Mouse (Mus musculus): ENCODE results near the gene Dnajb14.
"Not testable (repeated sequence)": the region's sequence is repeated elsewhere in the genome, so short reads cannot be mapped to it uniquely, and the experiment has no call there.

Gene Dnajb14

DNA sequence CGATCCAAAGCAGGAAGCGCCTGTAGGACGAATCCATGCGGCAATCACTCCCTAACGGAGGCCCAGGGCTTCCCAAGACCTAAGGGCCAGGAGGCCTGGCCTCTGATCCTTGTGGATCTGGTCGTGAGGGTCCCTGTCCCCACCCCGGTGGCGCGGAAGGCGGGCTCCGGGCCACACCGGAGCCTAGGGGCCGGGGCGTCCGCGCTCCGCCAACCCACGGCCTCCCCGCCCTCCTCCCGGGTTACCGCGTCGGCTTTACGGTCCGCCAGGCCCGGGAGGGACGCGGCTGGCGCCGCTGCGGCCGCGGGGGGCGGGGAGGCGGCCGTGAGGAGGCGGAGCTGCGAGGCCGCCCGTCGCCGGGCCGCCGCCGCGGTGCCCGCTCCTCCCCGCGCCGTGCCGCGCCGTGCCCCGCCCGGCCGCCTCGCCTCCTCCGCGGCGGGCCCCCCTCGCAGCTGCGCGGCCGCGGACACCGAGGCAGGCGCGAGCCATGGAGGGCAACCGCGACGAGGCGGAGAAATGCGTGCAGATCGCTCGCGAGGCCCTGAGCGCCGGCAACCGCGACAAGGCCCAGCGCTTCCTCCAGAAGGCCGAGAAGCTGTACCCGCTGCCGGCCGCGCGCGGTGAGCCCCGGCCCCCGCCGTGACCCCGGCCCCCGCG lies at the start of gene Dnajb14:
TSS of gene Dnajb14 (plus strand) at position 239 of the 657 bp plus-strand sequence.
- peak; percentile 70 for DNase-seq (ENCODE audit: low read depth, low spot score)

DNA sequence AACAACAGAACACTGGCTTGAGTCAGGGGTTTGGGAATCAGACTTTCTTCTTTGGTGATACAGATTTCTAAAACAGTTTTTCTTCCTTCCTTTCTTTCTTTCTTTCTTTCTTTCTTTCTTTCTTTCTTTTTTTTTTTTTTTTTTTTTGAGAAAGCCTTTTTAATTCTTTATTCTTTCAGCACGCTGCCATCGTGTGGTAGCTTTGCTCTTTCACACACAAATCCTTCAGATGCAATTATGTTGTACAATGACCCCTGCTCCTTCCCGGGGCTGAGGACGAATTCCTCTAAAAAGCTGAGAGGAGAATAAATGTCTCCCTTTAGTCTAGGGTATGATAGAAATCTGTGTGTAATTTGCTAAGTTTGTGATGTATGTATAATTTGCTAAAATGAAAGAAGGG lies 48.8 kb upstream of the Dnajb14 start:
- DNase-seq (ENCODE audit: low read depth, low spot score): peak; percentile 17

DNA sequence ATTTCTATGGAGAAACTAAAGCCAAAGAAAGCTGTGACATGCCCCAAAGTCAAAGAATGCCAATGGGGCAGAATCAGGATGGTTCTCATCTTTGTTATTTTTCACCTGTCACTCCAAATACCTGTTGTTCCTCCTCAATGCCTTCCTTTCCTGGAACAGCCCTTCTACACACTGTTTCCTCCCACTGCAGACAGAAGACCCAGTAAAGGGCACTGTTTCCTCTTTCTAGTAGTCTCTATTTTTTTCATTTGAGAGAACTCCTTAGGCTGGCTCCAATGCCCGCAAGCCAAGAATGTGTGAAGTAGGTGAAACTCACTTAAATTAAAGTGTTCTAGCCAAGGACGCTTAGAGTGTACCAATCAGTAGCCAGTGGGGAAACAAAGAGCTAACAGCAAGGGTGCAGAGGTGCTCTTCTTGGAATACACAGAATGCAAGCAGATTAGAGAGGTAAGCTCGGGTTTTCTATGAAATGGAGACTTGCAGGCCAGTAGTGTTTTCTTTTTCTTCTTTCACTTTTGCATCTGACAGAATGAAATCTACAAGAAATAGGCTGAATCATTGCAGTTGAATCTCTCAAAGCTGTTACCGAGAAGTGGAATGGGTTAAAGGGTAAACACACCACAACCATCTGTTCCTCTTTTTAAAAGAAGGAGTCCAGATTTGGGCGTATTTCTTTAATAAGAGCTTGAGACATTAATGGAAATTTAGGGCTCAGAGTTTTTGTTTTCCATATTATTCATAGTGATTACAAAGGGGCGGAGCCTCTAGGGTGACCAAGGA lies 46.6 kb upstream of the Dnajb14 start:
- no peak for DNase-seq (ENCODE audit: low read depth, low spot score)

DNA sequence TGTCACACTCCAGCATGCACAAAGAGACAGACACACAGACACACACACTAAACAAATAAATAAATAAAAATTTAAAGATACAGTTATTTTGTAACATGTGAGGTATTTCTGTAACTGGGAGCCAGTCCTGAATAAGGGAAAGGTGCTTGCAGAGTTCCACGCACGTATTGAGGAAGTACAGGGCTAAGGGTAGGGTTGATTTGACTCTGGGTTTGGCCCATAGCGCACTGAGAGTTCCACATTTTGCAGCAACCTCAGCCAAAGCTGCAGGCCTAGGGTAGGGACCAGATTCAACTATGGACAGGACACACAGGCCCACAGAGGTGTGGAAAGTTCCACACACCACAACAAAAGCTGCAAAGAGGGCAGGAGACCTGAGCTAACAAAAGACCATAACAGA lies 44.2 kb upstream of the Dnajb14 start:
- no peak for DNase-seq (ENCODE audit: low read depth, low spot score)

DNA sequence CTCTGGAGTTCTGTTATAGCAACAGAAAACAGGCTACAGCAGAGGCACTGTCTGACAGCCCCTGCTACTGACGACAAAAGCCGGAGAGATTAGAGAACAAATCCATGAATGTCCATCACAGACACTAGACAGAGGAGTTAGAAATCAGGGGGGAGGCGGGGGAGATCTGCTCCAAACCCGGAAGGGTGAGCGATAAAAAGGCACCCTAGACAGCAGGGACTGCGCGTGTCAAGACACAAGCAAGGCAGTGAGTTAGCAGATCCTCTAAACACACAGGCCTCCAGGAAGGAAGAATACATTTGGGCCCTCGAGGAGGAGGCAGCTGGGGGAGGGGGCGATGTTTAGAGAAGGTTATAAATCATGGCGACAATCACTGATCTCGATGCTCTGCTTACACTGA lies 39.8 kb upstream of the Dnajb14 start:
- DNase-seq (ENCODE audit: low read depth, low spot score): peak; percentile 51

DNA sequence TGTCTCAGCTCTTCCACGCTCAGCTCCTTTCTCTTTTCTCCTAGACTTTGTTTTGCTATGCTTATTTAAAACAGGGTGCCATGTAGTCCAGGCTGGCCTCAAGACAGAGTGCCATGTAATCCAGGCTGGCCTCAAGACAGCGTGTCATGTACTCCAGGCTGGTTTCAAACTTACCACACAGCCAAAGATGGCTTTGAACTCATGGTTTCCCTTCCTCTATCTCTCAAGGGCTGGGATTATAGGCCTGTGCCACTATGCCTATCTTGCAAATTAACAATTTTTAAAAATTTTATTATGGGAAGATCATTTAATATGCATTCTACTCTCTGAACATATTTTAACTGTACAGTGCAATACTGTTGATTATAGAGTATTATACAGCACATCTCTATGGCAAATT lies 36.3 kb upstream of the Dnajb14 start:
- no peak for DNase-seq (ENCODE audit: low read depth, low spot score)

DNA sequence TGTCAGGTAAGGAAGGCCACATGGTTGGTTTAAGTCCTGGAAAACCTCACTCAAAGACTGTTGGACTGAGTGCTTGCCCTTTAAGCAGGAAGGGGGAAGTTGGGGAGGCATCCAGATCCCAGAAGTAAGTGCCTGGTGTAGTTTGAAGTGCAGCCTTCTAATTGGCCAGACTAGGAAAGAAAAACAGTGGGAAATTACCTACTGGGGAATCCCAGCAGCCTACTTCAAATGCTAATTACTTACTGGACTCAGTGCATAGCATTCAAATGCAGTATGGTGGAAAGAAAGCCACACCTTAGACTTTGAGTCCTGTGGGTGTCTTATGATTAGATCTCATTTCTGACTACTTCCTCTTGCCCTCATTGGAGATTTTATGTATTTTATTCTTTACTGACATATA lies 34.3 kb upstream of the Dnajb14 start:
- no peak for DNase-seq (ENCODE audit: low read depth, low spot score)

DNA sequence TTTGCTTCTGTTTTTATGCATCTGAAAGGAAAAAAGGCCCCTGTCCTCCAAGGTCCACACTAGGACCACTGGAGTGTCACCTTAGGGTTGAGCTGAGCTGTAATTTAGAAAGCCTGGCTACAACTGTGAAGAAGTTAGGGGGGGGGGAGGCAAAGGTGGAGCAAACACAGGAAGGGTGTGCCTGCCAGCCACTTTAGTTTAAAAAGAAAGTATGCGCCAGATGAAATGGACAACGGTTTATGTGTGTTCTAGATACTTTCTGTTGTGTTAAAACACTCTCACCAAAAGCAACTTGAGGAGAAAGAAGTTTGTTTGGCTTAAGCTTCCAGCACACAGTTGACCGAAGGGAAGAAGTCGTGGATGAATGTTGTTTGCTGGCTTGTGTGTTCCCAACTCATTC lies 33.8 kb upstream of the Dnajb14 start:
- DNase-seq (ENCODE audit: low read depth, low spot score): no peak

DNA sequence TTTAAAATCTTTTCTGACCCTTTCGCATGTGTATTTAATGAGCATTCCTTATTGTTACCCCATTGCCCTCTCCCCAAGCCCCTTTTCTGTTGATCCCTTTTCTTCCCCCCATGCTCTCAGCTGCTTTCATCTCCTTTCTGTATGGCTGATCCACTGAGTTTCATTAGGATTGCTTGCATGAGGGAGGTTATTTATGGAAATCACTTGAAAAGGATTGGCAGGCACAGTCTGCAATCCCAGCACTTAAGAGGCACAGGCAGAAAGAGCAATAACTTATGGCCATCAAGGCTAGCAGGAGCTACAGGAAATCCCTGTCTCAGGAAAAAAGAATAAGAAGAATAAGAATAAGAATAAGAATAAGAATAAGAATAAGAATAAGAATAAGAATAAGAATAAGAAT lies 30.9 kb upstream of the Dnajb14 start:
- DNase-seq (ENCODE audit: low read depth, low spot score): no peak

DNA sequence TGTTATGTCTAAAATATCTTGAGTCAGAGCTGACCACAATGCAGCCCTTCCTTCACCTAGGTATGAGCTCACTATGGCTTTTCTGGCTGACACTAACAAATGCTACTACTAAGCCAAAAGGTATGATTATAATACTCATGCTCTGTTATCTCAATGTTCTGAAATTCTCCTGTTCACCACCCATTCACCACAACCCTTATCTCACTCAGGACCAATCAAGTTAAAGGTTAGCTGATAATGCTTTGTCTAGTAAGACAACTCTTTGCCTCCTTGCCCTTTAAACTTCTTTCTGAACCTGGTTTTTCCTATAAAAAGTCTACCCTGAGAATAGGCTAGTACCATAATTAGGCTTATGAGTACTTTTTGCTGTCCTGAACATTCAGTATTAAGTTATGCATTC lies 29.3 kb upstream of the Dnajb14 start:
- DNase-seq (ENCODE audit: low read depth, low spot score): no peak

DNA sequence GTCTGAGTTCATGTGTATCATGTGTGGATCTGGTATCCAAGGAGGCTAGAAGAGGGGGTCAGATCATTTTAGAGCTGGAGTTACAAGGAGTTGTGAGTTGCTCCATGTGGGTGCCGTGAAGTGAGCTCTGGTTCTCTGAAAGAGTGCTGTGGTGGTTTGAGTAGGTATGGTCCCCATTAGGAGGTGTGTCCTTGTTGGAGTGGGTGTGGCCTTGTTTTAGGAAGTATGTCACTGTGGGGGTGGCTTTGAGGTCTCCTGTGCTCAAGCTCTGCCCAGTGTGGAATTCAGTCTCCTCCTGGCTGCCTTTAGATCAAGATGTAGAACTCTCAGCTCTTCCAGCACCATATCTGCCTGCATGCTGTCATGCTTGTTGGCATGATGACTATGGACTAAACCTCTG lies 24.5 kb upstream of the Dnajb14 start:
- DNase-seq (ENCODE audit: low read depth, low spot score): no peak

DNA sequence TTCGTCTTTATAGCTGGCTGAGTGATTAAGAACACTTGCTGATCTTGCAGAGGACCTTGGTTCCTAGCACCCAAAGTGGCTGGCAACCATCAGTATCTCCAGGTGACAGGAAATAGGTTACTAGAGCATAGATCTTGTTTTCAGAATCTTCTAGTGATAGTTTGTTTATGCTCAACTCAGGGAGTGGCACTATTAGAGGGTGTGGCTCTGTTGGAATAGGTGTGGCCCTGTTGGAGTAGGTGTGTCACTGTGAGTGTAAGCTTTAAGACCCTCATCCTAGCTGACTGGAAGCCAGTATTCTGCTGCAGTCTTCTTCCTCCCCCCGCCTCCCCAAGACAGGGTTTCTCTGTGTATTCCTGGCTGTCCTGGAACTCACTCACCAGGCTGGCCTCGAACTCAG lies 23.2 kb upstream of the Dnajb14 start:
- no peak for DNase-seq (ENCODE audit: low read depth, low spot score)

DNA sequence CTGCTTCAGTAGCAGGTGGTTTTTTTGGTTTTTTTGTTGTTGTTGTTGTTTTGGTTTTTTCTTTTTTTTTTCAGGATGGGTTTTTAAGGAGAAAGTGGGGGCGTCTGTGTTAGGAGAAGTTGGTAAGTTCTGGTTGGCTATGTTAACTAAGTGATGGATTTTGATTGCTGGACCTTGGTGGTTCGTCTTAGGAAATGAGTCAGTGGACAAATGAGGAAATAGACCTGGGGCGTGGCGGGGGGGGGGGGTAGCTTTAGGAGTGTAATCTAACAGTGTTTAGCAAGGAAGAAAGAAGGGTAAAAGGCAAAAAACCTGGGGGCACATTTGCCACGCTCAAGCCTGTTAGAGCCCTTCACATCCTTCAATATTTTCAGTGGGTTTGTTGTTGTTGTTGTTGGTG lies 20.9 kb upstream of the Dnajb14 start:
- DNase-seq (ENCODE audit: low read depth, low spot score): no peak

DNA sequence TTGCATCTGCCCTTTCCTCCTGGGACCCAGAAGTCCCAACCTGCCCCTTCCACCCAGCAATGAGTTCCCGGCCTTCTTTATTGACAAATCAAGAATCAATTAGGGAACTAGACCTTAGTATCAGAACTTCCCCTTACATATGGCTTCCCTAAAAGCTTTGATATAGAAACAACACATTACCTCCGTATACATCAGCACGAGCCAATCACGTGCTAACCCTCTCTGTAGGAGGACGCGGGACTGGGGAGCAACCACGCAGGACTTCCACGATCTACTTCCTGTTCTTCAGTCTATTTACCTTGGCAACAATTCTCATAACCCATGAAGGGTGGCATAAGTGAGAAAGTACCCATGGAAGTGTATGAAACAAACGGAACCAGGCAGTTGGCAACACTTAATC lies 19.1 kb upstream of the Dnajb14 start:
- DNase-seq (ENCODE audit: low read depth, low spot score): no peak

DNA sequence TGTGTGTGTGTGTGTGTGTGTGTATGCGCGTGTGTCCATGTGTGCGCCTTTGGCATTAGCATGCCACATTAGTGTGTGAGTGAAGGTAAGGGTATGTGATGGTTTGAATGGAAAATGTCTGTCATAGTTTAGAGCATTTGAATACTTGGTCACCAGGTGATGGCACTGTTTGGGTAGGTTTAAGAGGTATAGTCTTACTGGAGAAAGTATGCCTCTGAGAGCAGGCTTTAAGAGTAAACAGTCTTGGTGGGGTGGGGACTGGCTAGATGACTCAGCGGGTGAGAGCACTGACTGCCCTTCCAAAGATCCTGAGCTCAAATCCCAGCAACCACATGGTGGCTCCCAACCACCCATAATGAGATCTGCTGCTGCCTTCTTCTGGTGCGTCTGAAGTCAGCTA lies 17.8 kb upstream of the Dnajb14 start:
- no peak for DNase-seq (ENCODE audit: low read depth, low spot score)

DNA sequence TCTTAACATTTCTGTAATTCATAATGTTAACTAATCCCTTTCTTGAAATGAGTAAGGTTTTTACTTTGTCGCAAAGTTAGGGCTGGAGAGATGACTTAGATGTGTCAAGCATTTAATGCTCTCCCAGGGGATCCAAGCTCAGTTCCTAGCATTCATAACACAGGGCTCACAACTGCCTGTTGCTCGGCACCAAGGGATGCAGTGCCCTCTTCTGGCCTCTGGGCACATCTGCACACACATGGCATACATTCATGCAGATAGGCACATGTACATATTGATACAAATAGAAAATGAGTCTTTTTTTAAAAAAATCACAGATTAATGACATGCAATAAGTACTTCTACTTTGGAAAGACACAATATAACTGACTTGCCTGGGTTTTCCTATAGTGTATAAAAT lies 16.3 kb upstream of the Dnajb14 start:
- no peak for DNase-seq (ENCODE audit: low read depth, low spot score)

DNA sequence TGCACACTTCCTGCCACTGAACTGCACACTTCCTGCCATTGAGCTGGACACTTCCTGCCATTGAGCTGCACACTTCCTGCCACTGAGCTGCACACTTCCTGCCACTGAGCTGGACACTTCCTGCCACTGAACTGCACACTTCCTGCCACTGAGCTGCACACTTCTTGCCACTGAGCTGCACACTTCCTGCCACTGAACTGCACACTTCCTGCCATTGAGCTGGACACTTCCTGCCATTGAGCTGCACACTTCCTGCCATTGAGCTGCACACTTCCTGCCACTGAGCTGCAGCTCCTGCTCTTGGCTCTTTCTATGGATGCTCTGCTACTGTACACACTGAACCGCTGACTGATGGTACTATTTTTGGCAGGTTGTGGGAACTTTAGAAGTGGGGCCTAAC lies 14.5 kb upstream of the Dnajb14 start:
- DNase-seq (ENCODE audit: low read depth, low spot score): not testable (repeated sequence)

DNA sequence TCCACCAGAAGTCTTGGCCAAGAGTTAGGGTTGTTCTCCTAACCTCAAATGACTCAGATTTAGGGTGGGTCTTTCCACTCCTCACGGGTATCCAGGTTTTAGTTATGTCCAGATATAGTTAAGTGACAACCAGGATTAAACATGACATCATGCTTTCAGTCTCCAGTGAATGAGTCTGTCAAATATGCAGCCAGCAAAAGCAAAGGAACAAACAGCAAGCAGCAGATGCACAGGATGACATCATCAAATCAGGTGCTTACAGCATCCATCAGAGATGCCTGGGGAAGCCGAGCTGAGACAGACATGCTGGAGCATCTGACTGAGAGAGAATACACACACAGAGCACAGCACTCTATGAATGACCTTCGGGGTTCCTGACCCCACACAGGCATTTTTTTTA lies 12.1 kb upstream of the Dnajb14 start:
- no peak for DNase-seq (ENCODE audit: low read depth, low spot score)

DNA sequence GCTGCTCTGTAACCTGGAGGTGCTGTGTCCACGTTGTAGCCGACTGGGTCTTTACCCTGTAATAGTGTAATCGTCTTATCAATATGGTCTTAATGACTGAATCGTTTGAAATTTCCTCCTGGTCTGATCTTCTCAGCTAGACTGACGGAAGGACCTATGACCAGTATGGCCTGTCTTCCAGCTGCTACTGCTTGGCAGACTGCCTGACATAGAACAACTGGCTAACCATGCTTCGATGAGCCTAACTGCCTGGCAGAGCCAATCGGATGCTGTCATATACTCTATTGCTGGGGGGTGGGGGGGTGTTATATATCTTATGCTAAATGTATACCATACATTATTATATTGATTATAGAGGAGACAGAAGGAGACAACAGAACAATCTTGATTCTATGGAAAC lies 11.4 kb upstream of the Dnajb14 start:
- no peak for DNase-seq (ENCODE audit: low read depth, low spot score)

DNA sequence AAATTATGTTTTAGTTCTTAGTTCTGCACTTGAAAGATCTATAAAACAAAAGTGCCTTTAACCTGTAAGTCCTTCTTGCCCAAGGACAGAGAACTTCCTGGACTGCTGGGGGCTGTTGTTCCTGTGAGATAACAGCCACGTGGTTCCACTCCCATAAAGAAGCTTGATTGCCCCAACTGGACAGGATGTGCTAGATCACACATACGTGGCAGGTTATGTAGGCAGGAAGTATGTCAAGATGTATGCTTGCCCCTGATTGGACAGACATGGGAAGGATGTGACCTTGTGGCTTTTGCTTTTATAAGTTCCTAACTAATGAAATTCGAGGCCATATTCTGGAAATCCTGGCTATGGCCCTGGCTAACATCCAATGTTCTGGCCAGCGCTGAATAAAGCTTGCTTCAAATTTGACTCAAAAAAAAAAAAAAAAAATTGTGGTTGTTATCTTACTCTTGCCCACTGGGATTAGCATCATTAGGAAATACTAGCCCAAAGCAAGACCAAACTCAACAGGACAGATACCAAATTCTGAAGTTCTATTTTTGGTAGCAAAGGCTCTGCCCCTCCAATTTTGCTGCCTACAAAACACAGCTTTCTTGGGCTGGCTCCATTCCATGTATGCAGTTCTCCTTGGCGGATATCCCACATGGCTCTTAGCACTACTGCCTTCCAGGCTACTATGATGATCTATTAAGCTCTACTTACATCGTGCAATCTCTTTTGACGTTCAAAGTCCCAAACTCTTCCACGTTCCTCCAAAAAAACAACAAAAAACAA lies 6.9 kb upstream of the Dnajb14 start:
- DNase-seq (ENCODE audit: low read depth, low spot score): no peak

DNA sequence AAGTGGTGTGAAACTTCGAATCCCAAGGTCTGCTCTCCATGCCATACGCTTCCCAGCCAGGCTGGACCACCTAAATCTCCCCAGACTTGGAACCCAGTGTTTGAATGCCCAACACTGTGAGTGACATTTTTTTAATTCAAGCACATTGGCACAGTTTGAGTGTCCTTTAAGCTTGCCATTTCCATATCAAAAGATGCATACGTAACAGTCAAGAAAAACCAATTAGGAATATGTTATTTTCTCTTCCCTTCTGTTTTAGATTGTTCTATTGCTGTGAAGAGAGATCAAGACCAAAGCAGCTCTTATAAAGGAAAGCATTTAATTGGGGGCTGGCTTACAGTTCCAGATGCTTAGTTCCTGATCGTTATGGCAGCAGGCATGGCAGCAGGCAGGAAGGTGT lies 6.0 kb upstream of the Dnajb14 start:
- DNase-seq (ENCODE audit: low read depth, low spot score): no peak

DNA sequence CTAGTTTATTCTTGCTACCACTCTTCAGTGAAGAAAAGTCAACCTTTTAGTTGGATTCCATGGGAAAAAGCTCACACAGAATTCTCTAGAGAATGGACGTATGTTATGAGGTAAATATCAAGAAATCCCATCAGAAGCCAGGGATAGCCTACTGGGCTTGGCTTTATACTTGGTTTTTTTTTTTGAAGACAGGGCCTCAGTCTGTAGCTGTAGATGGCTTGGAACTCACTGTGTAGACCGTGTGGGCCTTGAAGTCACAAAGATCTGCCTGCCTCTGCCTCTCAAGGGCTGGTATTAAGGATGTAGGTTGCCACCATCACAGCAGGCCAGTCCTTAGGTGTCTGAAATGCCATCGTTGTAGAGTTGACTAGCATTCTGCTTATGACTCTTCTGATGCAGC lies 4.9 kb upstream of the Dnajb14 start:
- no peak for DNase-seq (ENCODE audit: low read depth, low spot score)

Data from mesoderm, embryonic 11.5 days (tissue).